Mouse (Mus musculus) liver, embryonic 12.5 days (tissue): ENCODE data around the gene Dysf. TPM values are rescaled to one million over a fixed set of nuclear protein-coding genes. Genes with fewer than 3 reads are reported as not detected.
A peak's percentile ranks its signal among the peaks of the same experiment; 100 is the strongest.
"Not testable (repeated sequence)": the region's sequence is repeated elsewhere in the genome, so short reads cannot be mapped to it uniquely, and the experiment has no call there.

Experiments used
- ATAC-seq: fragments of 200-750 bp; cut with Nextera tagmentation; 2 replicates; pipeline ENCODE4 v1.8.0; 2017; ENCODE audit warnings: moderate number of reproducible peaks, mild to moderate bottlenecking, moderate library complexity
- H3K27ac ChIP-seq: fragments of 300-500 bp; sonication (generic); 2 replicates; pipeline ENCODE4 v1.5.1; 2016; ENCODE audit warnings: mild to moderate bottlenecking
- H3K27me3 ChIP-seq: fragments of 300-500 bp; sonication (generic); replicated peaks from 2 replicates; pipeline ENCODE4 v1.6.1; 2016; ENCODE audit warnings: mild to moderate bottlenecking, moderate library complexity
- H3K36me3 ChIP-seq: fragments of 300-500 bp; sonication (generic); 2 replicates; pipeline ENCODE4 v1.6.1; 2016; ENCODE audit warnings: mild to moderate bottlenecking, moderate library complexity
- H3K4me1 ChIP-seq: fragments of 300-500 bp; sonication (generic); 2 replicates; pipeline ENCODE4 v1.6.1; 2016
- H3K4me2 ChIP-seq: fragments of 300-500 bp; sonication (generic); 2 replicates; pipeline ENCODE4 v1.6.1; 2016; ENCODE audit warnings: mild to moderate bottlenecking, moderate library complexity
- H3K4me3 ChIP-seq: fragments of 300-500 bp; sonication (generic); 2 replicates; pipeline ENCODE4 v1.5.1; 2016; ENCODE audit warnings: mild to moderate bottlenecking, moderate library complexity
- H3K9ac ChIP-seq: fragments of 300-500 bp; sonication (generic); 2 replicates; pipeline ENCODE4 v1.6.1; 2016; ENCODE audit warnings: mild to moderate bottlenecking, moderate library complexity
- H3K9me3 ChIP-seq: fragments of 300-500 bp; sonication (generic); replicated peaks from 2 replicates; pipeline ENCODE4 v1.6.1; 2016; ENCODE audit warnings: mild to moderate bottlenecking, moderate library complexity
- WGBS: fragments of 180-500 bp; shearing (Covaris S2); methylation state at CpG from one replicate; pipeline ENCODE4 v1.1.7; 2016; ENCODE audit not compliant: insufficient replicate concordance; 5-methylcytosine and 5-hydroxymethylcytosine counted together
- polyA plus RNA-seq: library from polyadenylated mRNA; unstranded; fragments of >200 nt; fragmentation: Nextera tagmentation; extraction: Ambion mirVana; gene quantifications from 2 replicates; pipeline ENCODE4 v1.2.1, GENCODE M21; 2016

Dysf gene
- polyA plus RNA-seq, 1 experiment from 2014 or later: 2.8 TPM

- ATAC-seq: no peak
- no peak overlapping the region for H3K27ac ChIP-seq
- H3K4me1 ChIP-seq: no peaks in the 10 kb centered on the region
- no peaks in the 10 kb centered on the region for H3K9me3 ChIP-seq
- H3K27me3 ChIP-seq: peaks cover 39% of the 10 kb centered on the region
- no peak overlapping the region for H3K9ac ChIP-seq
- WGBS: 10% methylated on average over 4 of the region's 4 CpGs
- H3K4me2 ChIP-seq: no peak overlapping the region
- H3K36me3 ChIP-seq: no peaks in the 10 kb centered on the region
- H3K4me3 ChIP-seq: peak overlapping the region; percentile 22
These were observed 11.6 kb downstream of the Dysf start for GRCm38 (mm10) chr6:84020002-84020401.

- no peak for ATAC-seq
- Histone ChIP-seq H3K4me2 (no peak overlapping the region), H3K36me3 (no peaks in the 10 kb centered on the region), H3K9me3 (no peaks in the 10 kb centered on the region), H3K9ac (no peak overlapping the region), H3K4me3 (no peak overlapping the region), H3K4me1 (no peaks in the 10 kb centered on the region), H3K27me3 (peaks cover 39% of the 10 kb centered on the region), H3K27ac (no peak overlapping the region)
- WGBS: 53% methylated on average over 3 of the region's 3 CpGs
These were observed 13.6 kb downstream of the Dysf start for GRCm38 (mm10) chr6:84021990-84022389.

GRCm38 (mm10) chr6:84025636-84026035 is 17.2 kb downstream of the Dysf start:
- H3K9ac ChIP-seq: no peak overlapping the region
- no peak overlapping the region for H3K4me3 ChIP-seq
- no peak overlapping the region for H3K27ac ChIP-seq
- no peak for ATAC-seq
- no peaks in the 10 kb centered on the region for H3K9me3 ChIP-seq
- H3K4me1 ChIP-seq: no peaks in the 10 kb centered on the region
- H3K36me3 ChIP-seq: no peaks in the 10 kb centered on the region
- no peak overlapping the region for H3K4me2 ChIP-seq
- H3K27me3 ChIP-seq: peaks cover 7% of the 10 kb centered on the region
- 58% methylated on average over 3 of the region's 3 CpGs for WGBS

GRCm38 (mm10) chr6:84028791-84029190 is 20.4 kb downstream of the Dysf start:
- Histone ChIP-seq H3K4me1 (no peaks in the 10 kb centered on the region), H3K4me2 (no peak overlapping the region), H3K9ac (no peak overlapping the region), H3K36me3 (no peaks in the 10 kb centered on the region), H3K27ac (no peak overlapping the region), H3K27me3 (no peaks in the 10 kb centered on the region), H3K4me3 (no peak overlapping the region), H3K9me3 (no peaks in the 10 kb centered on the region)
- ATAC-seq: no peak

- WGBS: 84% methylated on average over 7 of the region's 7 CpGs
- H3K27ac ChIP-seq: no peak overlapping the region
These were observed 21.4 kb downstream of the Dysf start for GRCm38 (mm10) chr6:84029775-84030174.

GRCm38 (mm10) chr6:84032516-84032915 is 24.1 kb downstream of the Dysf start:
- ATAC-seq, H3K4me1 ChIP-seq, H3K36me3 ChIP-seq, H3K27me3 ChIP-seq, H3K9me3 ChIP-seq, H3K4me2 ChIP-seq, H3K27ac ChIP-seq, H3K4me3 ChIP-seq, H3K9ac ChIP-seq: not testable (repeated sequence)
- WGBS: 45% methylated on average over 5 of the region's 5 CpGs

More at GRCm38 (mm10) chr6:84029775-84030174, 21.4 kb downstream of the Dysf start:
- H3K9ac ChIP-seq: no peak overlapping the region
- H3K4me1 ChIP-seq: no peaks in the 10 kb centered on the region
- H3K36me3 ChIP-seq: no peaks in the 10 kb centered on the region
- H3K9me3 ChIP-seq: no peaks in the 10 kb centered on the region
- H3K27me3 ChIP-seq: no peaks in the 10 kb centered on the region
- ATAC-seq: no peak
- H3K4me2 ChIP-seq: no peak overlapping the region
- H3K4me3 ChIP-seq: no peak overlapping the region

GRCm38 (mm10) chr6:84043251-84043940 is 35.0 kb downstream of the Dysf start:
- no peak overlapping the region for H3K4me2 ChIP-seq
- H3K27me3 ChIP-seq: no peaks in the 10 kb centered on the region
- no peak overlapping the region for H3K9ac ChIP-seq
- no peaks in the 10 kb centered on the region for H3K9me3 ChIP-seq
- 55% methylated on average over 6 of the region's 6 CpGs for WGBS
- H3K4me1 ChIP-seq: no peaks in the 10 kb centered on the region
- no peak for ATAC-seq
- no peaks in the 10 kb centered on the region for H3K36me3 ChIP-seq
- no peak overlapping the region for H3K4me3 ChIP-seq
- H3K27ac ChIP-seq: no peak overlapping the region

- no peak overlapping the region for H3K9ac ChIP-seq
- WGBS: 66% methylated on average over 3 of the region's 3 CpGs
- H3K36me3 ChIP-seq: no peaks in the 10 kb centered on the region
- no peaks in the 10 kb centered on the region for H3K4me1 ChIP-seq
- H3K27ac ChIP-seq: no peak overlapping the region
- no peak overlapping the region for H3K4me3 ChIP-seq
- ATAC-seq: no peak
- no peaks in the 10 kb centered on the region for H3K9me3 ChIP-seq
- H3K27me3 ChIP-seq: no peaks in the 10 kb centered on the region
- no peak overlapping the region for H3K4me2 ChIP-seq
These were observed 36.3 kb downstream of the Dysf start for GRCm38 (mm10) chr6:84044679-84045078.

- H3K4me3 ChIP-seq: no peak overlapping the region
- H3K27ac ChIP-seq: no peak overlapping the region
- 41% methylated on average over 2 of the region's 2 CpGs for WGBS
- ATAC-seq: no peak
- H3K9ac ChIP-seq: no peak overlapping the region
- no peaks in the 10 kb centered on the region for H3K4me1 ChIP-seq
- no peaks in the 10 kb centered on the region for H3K27me3 ChIP-seq
- no peaks in the 10 kb centered on the region for H3K36me3 ChIP-seq
- no peaks in the 10 kb centered on the region for H3K9me3 ChIP-seq
- H3K4me2 ChIP-seq: no peak overlapping the region
These were observed 40.5 kb downstream of the Dysf start for GRCm38 (mm10) chr6:84048856-84049255.

GRCm38 (mm10) chr6:84050238-84050637 is 41.8 kb downstream of the Dysf start:
- Histone ChIP-seq H3K9me3 (no peaks in the 10 kb centered on the region), H3K9ac (no peak overlapping the region), H3K4me1 (no peaks in the 10 kb centered on the region), H3K36me3 (no peaks in the 10 kb centered on the region), H3K4me2 (no peak overlapping the region), H3K27me3 (no peaks in the 10 kb centered on the region), H3K4me3 (no peak overlapping the region), H3K27ac (no peak overlapping the region)
- 69% methylated on average over 4 of the region's 4 CpGs for WGBS
- no peak for ATAC-seq

GRCm38 (mm10) chr6:84051032-84051431 is 42.6 kb downstream of the Dysf start:
- no peaks in the 10 kb centered on the region for H3K9me3 ChIP-seq
- H3K4me2 ChIP-seq: no peak overlapping the region
- H3K36me3 ChIP-seq: no peaks in the 10 kb centered on the region
- H3K9ac ChIP-seq: no peak overlapping the region
- H3K27me3 ChIP-seq: no peaks in the 10 kb centered on the region
- ATAC-seq: no peak
- H3K4me3 ChIP-seq: no peak overlapping the region
- no peaks in the 10 kb centered on the region for H3K4me1 ChIP-seq
- H3K27ac ChIP-seq: no peak overlapping the region
- WGBS: 57% methylated on average over 6 of the region's 6 CpGs

GRCm38 (mm10) chr6:84053874-84054530 is 45.6 kb downstream of the Dysf start:
- no peaks in the 10 kb centered on the region for H3K9me3 ChIP-seq
- no peak overlapping the region for H3K27ac ChIP-seq
- WGBS: 49% methylated on average over 9 of the region's 9 CpGs
- no peaks in the 10 kb centered on the region for H3K27me3 ChIP-seq
- H3K9ac ChIP-seq: no peak overlapping the region
- H3K4me2 ChIP-seq: no peak overlapping the region
- no peaks in the 10 kb centered on the region for H3K36me3 ChIP-seq
- no peaks in the 10 kb centered on the region for H3K4me1 ChIP-seq
- no peak for ATAC-seq
- H3K4me3 ChIP-seq: no peak overlapping the region

- Histone ChIP-seq H3K4me3 (no peak overlapping the region), H3K27ac (no peak overlapping the region), H3K4me2 (no peak overlapping the region), H3K27me3 (no peaks in the 10 kb centered on the region), H3K9ac (no peak overlapping the region), H3K36me3 (no peaks in the 10 kb centered on the region), H3K4me1 (no peaks in the 10 kb centered on the region), H3K9me3 (no peaks in the 10 kb centered on the region)
- no peak for ATAC-seq
- WGBS: 50% methylated on average over 1 of the region's 1 CpGs
These were observed 47.2 kb downstream of the Dysf start for GRCm38 (mm10) chr6:84055619-84056018.
